Mouse (Mus musculus): ENCODE data around the gene Olfr91. TPM values are rescaled to one million over a fixed set of nuclear protein-coding genes. Genes with fewer than 3 reads are reported as not detected.
A peak's percentile ranks its signal among the peaks of the same experiment; 100 is the strongest.
"Not testable (repeated sequence)": the region's sequence is repeated elsewhere in the genome, so short reads cannot be mapped to it uniquely, and the experiment has no call there.

Gene Olfr91
- 0.05 TPM in 1 of 2 replicates, not detected in the other for polyA plus RNA-seq (2016; fragmentation: Nextera tagmentation; extraction: Ambion mirVana)

GRCm38 (mm10) chr17:37098178-37098577 lies at the start of gene Olfr91:
TSS of gene Olfr91 (minus strand) at chr17:37098278.
- H3K36me3 ChIP-seq: no peaks in the 10 kb centered on the region
- DNase-seq (ENCODE audit: low spot score): no peak
- no peaks in the 10 kb centered on the region for H3K9me3 ChIP-seq (replicated peaks)
- H3K27me3 ChIP-seq (ENCODE audit: low read depth, poor library complexity, severe bottlenecking): no peaks in the 10 kb centered on the region
- WGBS: 88% methylated on average over 1 of the region's 1 CpGs
- no peaks in the 10 kb centered on the region for H3K4me1 ChIP-seq
- no peak within 1 kb of the TSS for H3K4me3 ChIP-seq
- no peak within 1 kb of the TSS for H3K27ac ChIP-seq

GRCm38 (mm10) chr17:37131366-37131765 lies 33.3 kb upstream of the Olfr91 start:
- 86% methylated on average over 4 of the region's 4 CpGs for WGBS
- not testable (repeated sequence) for H3K4me3 ChIP-seq; H3K4me1 ChIP-seq; H3K36me3 ChIP-seq; DNase-seq (ENCODE audit: low spot score); H3K27ac ChIP-seq; H3K9me3 ChIP-seq (replicated peaks); H3K27me3 ChIP-seq (ENCODE audit: low read depth, poor library complexity, severe bottlenecking)

GRCm38 (mm10) chr17:37119988-37120387 lies 21.9 kb upstream of the Olfr91 start, which contains the start of gene Olfr92:
TSS of gene Olfr92 (minus strand) at chr17:37120088.
- H3K9me3 ChIP-seq (replicated peaks): no peaks in the 10 kb centered on the region
- H3K4me3 ChIP-seq: no peak within 1 kb of the TSS
- no peak for DNase-seq (ENCODE audit: low spot score)

GRCm38 (mm10) chr17:37093289-37093688 lies 4.8 kb downstream of the Olfr91 start:
- no peaks in the 10 kb centered on the region for H3K9me3 ChIP-seq (replicated peaks)
- DNase-seq (ENCODE audit: low spot score): no peak
- H3K27me3 ChIP-seq (ENCODE audit: low read depth, poor library complexity, severe bottlenecking): no peaks in the 10 kb centered on the region
- WGBS: 83% methylated on average over 5 of the region's 5 CpGs
- no peak overlapping the region for H3K4me3 ChIP-seq
- H3K27ac ChIP-seq: no peak overlapping the region
- no peaks in the 10 kb centered on the region for H3K36me3 ChIP-seq
- H3K4me1 ChIP-seq: no peaks in the 10 kb centered on the region

More at GRCm38 (mm10) chr17:37119988-37120387, 21.9 kb upstream of the Olfr91 start, which contains the start of gene Olfr92:
- Histone ChIP-seq H3K27me3 (ENCODE audit: low read depth, poor library complexity, severe bottlenecking) (no peaks in the 10 kb centered on the region), H3K4me1 (no peaks in the 10 kb centered on the region), H3K27ac (no peak within 1 kb of the TSS), H3K36me3 (no peaks in the 10 kb centered on the region)
- 90% methylated on average over 2 of the region's 2 CpGs for WGBS

DNA sequence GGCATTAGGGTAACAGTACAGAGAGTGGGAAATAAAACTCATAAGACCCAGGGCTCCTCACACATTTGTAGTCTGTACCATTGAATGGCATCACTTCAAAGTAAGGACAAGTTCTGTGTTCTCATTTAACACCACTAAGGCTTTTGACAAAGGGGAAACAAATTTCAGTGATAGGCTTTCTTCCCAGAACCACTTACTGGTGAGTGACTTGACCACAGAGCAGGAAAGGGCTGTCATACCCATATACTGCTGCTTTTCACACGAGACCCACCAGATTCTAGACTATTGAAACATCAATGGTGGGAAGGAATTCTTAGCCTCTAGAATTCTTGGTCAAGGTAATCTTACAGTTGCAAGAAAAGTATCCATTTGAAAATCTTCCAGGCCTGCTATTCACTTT lies 5.9 kb downstream of the Olfr91 start:
- WGBS: 79% methylated on average over 1 of the region's 1 CpGs

GRCm38 (mm10) chr17:37088399-37088798 lies 9.7 kb downstream of the Olfr91 start, which contains the start of gene Olfr90:
TSS of gene Olfr90 (minus strand) at chr17:37088499.
- no peaks in the 10 kb centered on the region for H3K36me3 ChIP-seq
- H3K4me3 ChIP-seq: no peak within 1 kb of the TSS
- H3K9me3 ChIP-seq (replicated peaks): no peaks in the 10 kb centered on the region
- H3K27me3 ChIP-seq (ENCODE audit: low read depth, poor library complexity, severe bottlenecking): no peaks in the 10 kb centered on the region
- no peak for DNase-seq (ENCODE audit: low spot score)
- H3K27ac ChIP-seq: no peak within 1 kb of the TSS
- no peaks in the 10 kb centered on the region for H3K4me1 ChIP-seq

More for the DNA sequence above, 5.9 kb downstream of the Olfr91 start:
- no peak overlapping the region for H3K4me3 ChIP-seq
- no peaks in the 10 kb centered on the region for H3K36me3 ChIP-seq
- H3K27ac ChIP-seq: no peak overlapping the region
- H3K27me3 ChIP-seq (ENCODE audit: low read depth, poor library complexity, severe bottlenecking): no peaks in the 10 kb centered on the region
- no peaks in the 10 kb centered on the region for H3K9me3 ChIP-seq (replicated peaks)
- DNase-seq (ENCODE audit: low spot score): no peak
- H3K4me1 ChIP-seq: no peaks in the 10 kb centered on the region

DNA sequence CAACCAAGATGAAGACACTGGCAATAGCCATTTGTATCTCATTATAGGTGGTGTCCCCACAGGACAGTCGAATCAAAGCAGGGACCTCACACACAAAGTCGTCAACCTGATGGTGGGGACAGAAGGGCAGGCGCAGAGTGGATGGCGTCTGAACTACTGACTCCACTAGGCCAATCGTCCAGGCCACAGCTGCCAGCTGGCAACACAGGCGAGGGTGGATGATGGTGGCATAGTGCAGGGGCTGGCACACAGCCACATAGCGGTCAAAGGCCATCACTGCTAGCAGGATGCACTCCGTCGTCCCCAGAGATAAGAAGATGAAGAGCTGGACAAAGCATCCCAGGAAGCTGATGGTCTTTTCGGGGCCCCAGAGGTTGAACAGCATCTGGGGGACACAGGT lies 12.5 kb downstream of the Olfr91 start:
- DNase-seq (ENCODE audit: low spot score): no peak
- H3K4me1 ChIP-seq: no peaks in the 10 kb centered on the region
- WGBS: 79% methylated on average over 10 of the region's 10 CpGs
- H3K9me3 ChIP-seq (replicated peaks): no peaks in the 10 kb centered on the region
- no peaks in the 10 kb centered on the region for H3K27me3 ChIP-seq (ENCODE audit: low read depth, poor library complexity, severe bottlenecking)
- no peak overlapping the region for H3K4me3 ChIP-seq
- H3K27ac ChIP-seq: no peak overlapping the region
- no peaks in the 10 kb centered on the region for H3K36me3 ChIP-seq

GRCm38 (mm10) chr17:37084632-37085031 lies 13.4 kb downstream of the Olfr91 start:
- no peak for DNase-seq (ENCODE audit: low spot score)
- no peak overlapping the region for H3K27ac ChIP-seq
- WGBS: 72% methylated on average over 5 of the region's 5 CpGs

GRCm38 (mm10) chr17:37083327-37083726 lies 14.8 kb downstream of the Olfr91 start:
- H3K9me3 ChIP-seq (replicated peaks): no peaks in the 10 kb centered on the region
- 4% methylated on average over 8 of the region's 8 CpGs for WGBS
- no peak overlapping the region for H3K27ac ChIP-seq
- no peak overlapping the region for H3K4me3 ChIP-seq
- H3K27me3 ChIP-seq (ENCODE audit: low read depth, poor library complexity, severe bottlenecking): no peaks in the 10 kb centered on the region
- peak; percentile 82 for DNase-seq (ENCODE audit: low spot score)
- no peaks in the 10 kb centered on the region for H3K36me3 ChIP-seq
- peaks cover 9% of the 10 kb centered on the region for H3K4me1 ChIP-seq

More at GRCm38 (mm10) chr17:37084632-37085031, 13.4 kb downstream of the Olfr91 start:
- Histone ChIP-seq H3K27me3 (ENCODE audit: low read depth, poor library complexity, severe bottlenecking) (no peaks in the 10 kb centered on the region), H3K36me3 (no peaks in the 10 kb centered on the region), H3K4me3 (no peak overlapping the region), H3K9me3 (replicated peaks) (no peaks in the 10 kb centered on the region), H3K4me1 (no peaks in the 10 kb centered on the region)

- WGBS: 93% methylated on average over 4 of the region's 4 CpGs
- Histone ChIP-seq H3K27ac (no peak overlapping the region), H3K27me3 (ENCODE audit: low read depth, poor library complexity, severe bottlenecking) (no peaks in the 10 kb centered on the region), H3K36me3 (peaks cover 1% of the 10 kb centered on the region; the same call in 1 of the 2 replicates), H3K4me1 (peaks cover 9% of the 10 kb centered on the region), H3K4me3 (no peak overlapping the region), H3K9me3 (replicated peaks) (no peaks in the 10 kb centered on the region)
- DNase-seq (ENCODE audit: low spot score): no peak
These were observed 16.4 kb downstream of the Olfr91 start for GRCm38 (mm10) chr17:37081659-37082058.

DNA sequence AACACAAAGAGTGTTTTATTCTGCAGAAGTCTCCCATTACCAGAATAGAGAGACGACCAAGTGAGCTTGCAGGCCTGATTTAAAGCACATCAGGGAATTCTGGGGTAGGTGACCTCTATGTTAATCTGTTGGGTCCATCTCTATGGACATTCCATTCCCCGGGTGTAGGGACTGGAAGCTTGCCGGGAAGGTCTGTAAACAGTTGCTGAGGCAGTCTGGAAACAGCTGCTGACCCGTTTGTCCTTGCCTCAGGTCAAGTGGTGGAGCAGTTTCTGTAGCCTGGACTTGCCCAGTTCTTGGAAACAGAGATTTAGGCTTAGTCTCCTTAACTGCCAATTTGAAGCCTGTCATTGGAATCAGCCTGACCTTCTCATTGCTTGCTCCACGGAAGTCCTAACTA lies 18.0 kb downstream of the Olfr91 start:
- Histone ChIP-seq H3K27ac (no peak overlapping the region), H3K4me1 (peaks cover 9% of the 10 kb centered on the region), H3K4me3 (no peak overlapping the region), H3K27me3 (ENCODE audit: low read depth, poor library complexity, severe bottlenecking) (no peaks in the 10 kb centered on the region), H3K9me3 (replicated peaks) (no peaks in the 10 kb centered on the region), H3K36me3 (peaks cover 17% of the 10 kb centered on the region)
- WGBS: 23% methylated on average over 5 of the region's 5 CpGs
- DNase-seq (ENCODE audit: low spot score): no peak

GRCm38 (mm10) chr17:37078990-37079389 lies 19.1 kb downstream of the Olfr91 start:
- Histone ChIP-seq H3K27ac (no peak overlapping the region), H3K27me3 (ENCODE audit: low read depth, poor library complexity, severe bottlenecking) (no peaks in the 10 kb centered on the region), H3K4me3 (no peak overlapping the region), H3K36me3 (peaks cover 28% of the 10 kb centered on the region), H3K9me3 (replicated peaks) (no peaks in the 10 kb centered on the region), H3K4me1 (peaks cover 9% of the 10 kb centered on the region)
- 32% methylated on average over 2 of the region's 2 CpGs for WGBS
- no peak for DNase-seq (ENCODE audit: low spot score)

DNA sequence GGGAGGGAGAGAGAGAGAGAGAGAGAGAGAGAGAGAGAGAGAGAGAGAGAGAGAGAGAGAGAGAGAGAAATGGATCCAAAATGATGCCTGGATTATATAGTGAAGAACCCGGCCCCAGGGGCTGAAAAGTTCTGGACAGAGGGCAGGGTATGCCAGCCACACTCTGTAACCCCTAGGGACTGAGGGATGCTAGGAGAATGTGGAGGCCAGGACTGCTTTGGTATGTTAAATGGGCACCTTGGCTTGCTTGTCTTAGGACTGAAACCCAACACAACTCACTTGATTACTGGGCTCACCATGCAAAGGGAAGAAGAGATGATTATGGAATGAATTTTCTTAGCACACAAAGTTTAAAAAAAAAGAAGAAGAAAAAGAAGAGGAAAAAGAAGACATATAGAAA lies 19.9 kb downstream of the Olfr91 start:
- 36% methylated on average over 1 of the region's 1 CpGs for WGBS
- no peak for DNase-seq (ENCODE audit: low spot score)
- Histone ChIP-seq H3K4me3 (no peak overlapping the region), H3K36me3 (peaks cover 36% of the 10 kb centered on the region), H3K9me3 (replicated peaks) (no peaks in the 10 kb centered on the region), H3K27me3 (ENCODE audit: low read depth, poor library complexity, severe bottlenecking) (no peaks in the 10 kb centered on the region), H3K4me1 (peaks cover 9% of the 10 kb centered on the region), H3K27ac (no peak overlapping the region)

DNA sequence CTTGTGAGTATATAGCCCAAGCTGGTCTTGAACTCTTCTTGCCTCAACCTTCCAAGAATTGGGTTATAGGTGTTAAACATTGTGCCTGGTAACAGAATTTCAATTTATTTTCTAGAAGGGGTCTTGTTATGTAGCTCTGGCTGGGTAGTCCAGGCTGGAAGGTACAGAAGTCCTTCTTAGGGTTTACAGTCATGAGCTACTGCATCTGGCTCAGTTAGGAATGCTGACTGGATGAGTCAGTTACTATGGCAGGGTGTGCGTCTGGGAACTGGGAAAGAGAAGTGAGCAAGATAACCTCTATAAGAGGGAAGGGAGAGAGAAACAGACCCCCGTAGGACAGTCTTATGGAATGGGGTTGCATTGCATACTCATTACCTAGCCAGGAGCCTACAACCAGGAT lies 22.3 kb downstream of the Olfr91 start:
- Histone ChIP-seq H3K27ac (no peak overlapping the region), H3K27me3 (ENCODE audit: low read depth, poor library complexity, severe bottlenecking) (no peaks in the 10 kb centered on the region), H3K36me3 (peaks cover 60% of the 10 kb centered on the region), H3K4me1 (peaks cover 9% of the 10 kb centered on the region), H3K9me3 (replicated peaks) (no peaks in the 10 kb centered on the region), H3K4me3 (no peak overlapping the region)
- WGBS: 90% methylated on average over 2 of the region's 2 CpGs
- DNase-seq (ENCODE audit: low spot score): no peak

Data from limb, embryonic 10.5 days (tissue).